Mouse (Mus musculus): ENCODE results near the gene Zbed3.

GRCm38 (mm10) chr13:95325907-95326550, 2.6 kb downstream of the Zbed3 start:
- TF ChIP-seq TCF12 (IDR thresholded peaks at IDR 0.05; ENCODE audit: insufficient read depth, poor library complexity, severe bottlenecking) (no peak), MAX (IDR thresholded peaks at IDR 0.05; ENCODE audit: low read depth) (no peak), REST (IDR thresholded peaks at IDR 0.05; ENCODE audit: insufficient read depth, insufficient read length) (no peak)

Measured in myocyte (in vitro differentiated cells).